Mouse (Mus musculus) hindbrain, postnatal 0 days (tissue): Measurements from ENCODE around the gene Lmbrd2. TPM values are rescaled to one million over a fixed set of nuclear protein-coding genes. Genes with fewer than 3 reads are reported as not detected.

Experiments used
- ATAC-seq: fragments of 200-750 bp; cut with Nextera tagmentation; 2 replicates; pipeline ENCODE4 v1.8.0; 2017; ENCODE audit warnings: mild to moderate bottlenecking, moderate TSS enrichment, moderate library complexity
- DNase-seq: peaks from one replicate; pipeline ENCODE4 v3.0.0-alpha.2; 2015; ENCODE audit warnings: low spot score
- H3K27ac ChIP-seq: fragments of 300-500 bp; sonication (generic); 2 replicates; pipeline ENCODE4 v1.5.1; 2014; ENCODE audit warnings: mild to moderate bottlenecking
- H3K27me3 ChIP-seq: fragments of 300-500 bp; sonication (generic); 2 replicates; pipeline ENCODE4 v1.6.1; 2014; ENCODE audit warnings: low read length, mixed read lengths; ENCODE audit not compliant: insufficient read depth
- H3K36me3 ChIP-seq: fragments of 300-500 bp; sonication (generic); 2 replicates; pipeline ENCODE4 v1.6.1; 2014; ENCODE audit warnings: low read length, mixed read lengths; ENCODE audit not compliant: insufficient read depth
- H3K4me1 ChIP-seq: fragments of 300-500 bp; sonication (generic); 2 replicates; pipeline ENCODE4 v1.6.1; 2014; ENCODE audit warnings: antibody characterized with exemption, low read length, mixed read lengths; ENCODE audit not compliant: insufficient read depth
- H3K4me2 ChIP-seq: fragments of 300-500 bp; sonication (generic); 2 replicates; pipeline ENCODE4 v1.6.1; 2014; ENCODE audit warnings: low read depth, mild to moderate bottlenecking, low read length, moderate library complexity, mixed read lengths
- H3K4me3 ChIP-seq: fragments of 300-500 bp; sonication (generic); 2 replicates; pipeline ENCODE4 v1.5.1; 2014; ENCODE audit warnings: low read length
- H3K9ac ChIP-seq: fragments of 300-500 bp; sonication (generic); replicated peaks from 2 replicates; pipeline ENCODE4 v1.6.1; 2014; ENCODE audit warnings: mild to moderate bottlenecking, low read length, moderate library complexity, mixed read lengths
- H3K9me3 ChIP-seq: fragments of 300-500 bp; sonication (generic); 2 replicates; pipeline ENCODE4 v1.6.1; 2016; ENCODE audit warnings: low read length, mixed read lengths
- CTCF ChIP-seq: IDR thresholded peaks from 2 replicates; pipeline ENCODE4 v1.5.1; 2016; ENCODE audit warnings: antibody characterized with exemption, control low read depth, low read depth
- WGBS: fragments of 180-500 bp; shearing (Covaris S2); extraction: QIAGEN DNeasy Blood & Tissue Kit; methylation state at CpG from one replicate; pipeline ENCODE4 v1.1.7; 2014; 5-methylcytosine and 5-hydroxymethylcytosine counted together
- polyA plus RNA-seq: library from polyadenylated mRNA; unstranded; fragments of >200 nt; fragmentation: Nextera tagmentation; extraction: Ambion mirVana; gene quantifications from 2 replicates; pipeline ENCODE4 v1.2.1, GENCODE M21; 2015
- total RNA-seq: library from RNA; depleted of rRNA; stranded (reverse); fragments of >200 nt; gene quantifications from 2 replicates; pipeline ENCODE4 v1.2.3, GENCODE M21; 2014

Gene Lmbrd2
- total and polyA plus RNA-seq, 2 experiments from 2014 or later: 4.2 to 22.0 TPM

DNA sequence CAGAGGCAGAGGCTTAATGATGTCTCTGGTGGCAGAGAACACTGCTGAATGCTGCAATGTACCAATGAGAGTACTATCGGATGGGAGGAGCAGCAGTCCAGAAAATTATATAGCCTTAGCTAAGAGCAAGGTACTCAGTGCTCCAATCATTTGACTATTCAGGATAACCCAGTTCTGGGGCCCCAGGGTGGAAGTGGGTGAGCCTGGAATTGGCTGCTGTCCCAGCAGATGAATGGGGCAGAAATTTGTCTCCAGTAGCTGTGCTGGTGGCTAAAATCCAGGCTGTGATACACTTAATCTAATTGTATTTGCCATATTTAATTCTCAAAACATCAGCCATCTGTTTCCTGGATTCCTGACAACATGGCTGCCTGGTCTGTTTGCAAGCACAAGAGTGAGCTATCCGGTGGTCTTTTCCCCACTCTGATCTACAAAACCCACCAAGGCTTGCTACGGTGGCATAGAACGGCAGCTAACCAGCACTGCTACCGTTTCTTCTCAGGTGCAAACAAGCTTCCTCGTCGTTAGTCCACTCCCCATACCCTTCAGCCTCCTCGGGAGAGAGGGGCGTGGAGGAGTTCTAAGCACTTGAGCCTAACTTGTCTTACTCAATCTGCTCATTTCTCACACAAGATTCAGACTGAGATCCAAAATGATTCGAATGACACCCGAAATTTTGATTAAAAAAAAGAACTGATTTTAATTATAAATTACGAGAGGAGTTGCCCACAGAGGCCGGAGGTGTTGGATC, 7.5 kb upstream of the Lmbrd2 start:
- Histone ChIP-seq H3K4me1 (no peaks in the 10 kb centered on the region), H3K27ac (peak overlapping the region; percentile 8; the same call in 1 of the 2 replicates), H3K4me3 (no peak overlapping the region), H3K36me3 (peaks cover 2% of the 10 kb centered on the region; the same call in 1 of the 2 replicates), H3K9me3 (no peaks in the 10 kb centered on the region), H3K4me2 (no peak overlapping the region), H3K27me3 (no peaks in the 10 kb centered on the region), H3K9ac (no peak overlapping the region)
- ATAC-seq (no peak), DNase-seq (peak; percentile 27)
- no peak for TF ChIP-seq CTCF
- WGBS: 75% methylated on average over 13 of the region's 13 CpGs

DNA sequence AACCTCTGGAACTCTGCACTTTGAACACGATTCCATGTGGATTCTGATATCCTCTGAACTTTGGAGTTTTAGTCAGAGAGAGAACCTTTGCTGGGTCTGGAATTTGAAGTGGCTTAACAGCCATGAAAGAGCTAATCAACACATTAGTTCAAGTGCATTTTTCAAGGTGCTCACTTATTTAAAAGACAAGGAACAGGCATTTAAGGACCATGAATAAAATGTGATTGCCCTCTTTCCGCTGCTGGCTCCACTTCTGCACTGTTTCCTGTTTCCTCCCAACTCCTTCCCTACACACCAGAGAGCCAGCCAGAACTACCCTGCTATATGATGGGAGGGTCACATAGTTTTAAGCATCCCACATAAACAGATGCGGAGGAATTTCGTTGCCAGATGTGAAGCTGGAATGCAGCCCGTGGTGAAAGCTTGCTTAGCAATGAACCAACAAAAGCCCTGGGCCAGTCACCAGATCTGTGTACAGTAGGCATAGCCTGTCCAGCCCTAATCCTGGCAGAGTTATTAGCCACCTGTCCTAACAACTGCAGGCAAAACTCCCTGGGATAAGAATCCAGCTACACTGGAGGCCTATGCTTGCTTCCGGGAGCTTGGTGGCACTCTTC, 5.4 kb upstream of the Lmbrd2 start:
- ATAC-seq: no peak
- Histone ChIP-seq H3K36me3 (peaks cover 3% of the 10 kb centered on the region; the same call in 1 of the 2 replicates), H3K9ac (no peak overlapping the region), H3K4me2 (no peak overlapping the region), H3K27ac (no peak overlapping the region), H3K9me3 (no peaks in the 10 kb centered on the region), H3K4me3 (no peak overlapping the region), H3K27me3 (no peaks in the 10 kb centered on the region), H3K4me1 (peaks cover 3% of the 10 kb centered on the region; the same call in 1 of the 2 replicates)
- no peak for TF ChIP-seq CTCF
- DNase-seq: no peak
- 73% methylated on average over 6 of the region's 6 CpGs for whole genome bisulfite sequencing

DNA sequence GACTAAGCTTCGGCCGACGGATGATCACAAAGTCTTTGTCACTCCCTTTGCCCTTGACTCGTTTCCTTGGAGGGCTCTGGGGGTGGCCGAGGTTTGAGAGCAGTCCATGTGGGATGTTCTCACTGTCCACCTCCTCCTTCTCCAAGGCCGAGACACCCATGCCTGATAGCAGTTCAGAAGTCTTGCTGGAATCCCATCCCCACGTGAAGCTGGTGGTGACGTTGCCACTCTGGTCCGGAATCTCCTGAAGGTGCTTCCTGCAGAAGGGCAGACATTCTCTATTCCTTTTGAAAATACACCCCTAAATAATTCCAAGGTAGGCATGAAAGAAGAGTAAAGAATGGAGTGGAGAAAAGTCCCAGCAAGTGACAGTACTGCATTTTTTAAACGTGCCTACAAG, 903 bp upstream of the Lmbrd2 start:
- TF ChIP-seq CTCF: no peak
- Histone ChIP-seq H3K36me3 (peaks cover 3% of the 10 kb centered on the region; the same call in 1 of the 2 replicates), H3K27ac (peak overlapping the region; percentile 88; the same call in 1 of the 2 replicates), H3K9ac (peak overlapping the region; percentile 83), H3K27me3 (no peaks in the 10 kb centered on the region), H3K4me2 (peak overlapping the region; percentile 78), H3K4me3 (peak overlapping the region; percentile 96), H3K4me1 (peaks cover 3% of the 10 kb centered on the region; the same call in 1 of the 2 replicates), H3K9me3 (no peaks in the 10 kb centered on the region)
- DNase-seq: no peak
- WGBS: 24% methylated on average over 10 of the region's 10 CpGs
- no peak for ATAC-seq

DNA sequence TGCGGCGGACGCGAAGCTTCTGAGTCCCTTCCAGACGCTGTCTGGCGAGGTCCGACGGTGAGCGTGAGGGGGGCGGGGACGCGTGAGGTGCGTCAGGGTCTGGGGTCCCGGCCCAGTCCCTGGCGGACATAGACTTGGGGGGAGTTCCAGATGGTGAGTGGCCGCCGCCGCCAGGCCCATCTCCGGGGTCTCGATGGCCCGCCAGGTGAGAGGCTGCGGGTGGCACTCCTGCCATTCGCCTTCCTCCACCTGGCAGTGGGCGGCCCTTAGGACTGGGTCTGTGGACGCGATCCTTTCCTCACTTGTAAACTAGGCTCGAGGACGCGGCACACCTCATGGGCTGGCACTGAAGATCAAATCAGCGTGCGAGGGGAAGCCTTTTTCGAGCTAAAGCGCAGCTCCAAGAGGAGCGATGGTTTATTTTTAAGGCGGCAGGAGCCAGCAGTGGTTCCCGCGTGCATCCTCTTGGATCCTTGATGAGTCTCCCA, 378 bp downstream of the Lmbrd2 start:
- peak overlapping the region; percentile 96 for H3K4me3 ChIP-seq
- peak overlapping the region; percentile 78 for H3K4me2 ChIP-seq
- H3K36me3 ChIP-seq: peaks cover 3% of the 10 kb centered on the region; the same call in 1 of the 2 replicates
- H3K9me3 ChIP-seq: no peaks in the 10 kb centered on the region
- DNase-seq (peak; percentile 56), ATAC-seq (peak; percentile 92)
- H3K27ac ChIP-seq: peak overlapping the region; percentile 88
- H3K27me3 ChIP-seq: no peaks in the 10 kb centered on the region
- WGBS: under 1% methylated on average over 32 of the region's 37 CpGs
- 0 out of 2 replicates have a peak, but pooled peaks have one; percentile 1 for TF ChIP-seq CTCF
- H3K9ac ChIP-seq: peak overlapping the region; percentile 83
- H3K4me1 ChIP-seq: peaks cover 3% of the 10 kb centered on the region; the same call in 1 of the 2 replicates

GRCm38 (mm10) chr15:9155325-9155724, 15.0 kb downstream of the Lmbrd2 start, which contains the start of gene Skp2:
Skp2 (minus strand) TSS chr15:9155425.
- TF ChIP-seq CTCF: no peak
- Histone ChIP-seq H3K4me3 (no peak within 1 kb of the TSS), H3K27me3 (no peaks in the 10 kb centered on the region), H3K27ac (no peak within 1 kb of the TSS), H3K9ac (no peak within 1 kb of the TSS), H3K4me1 (no peaks in the 10 kb centered on the region), H3K4me2 (no peak within 1 kb of the TSS), H3K36me3 (peaks cover 15% of the 10 kb centered on the region; the same call in 1 of the 2 replicates), H3K9me3 (no peaks in the 10 kb centered on the region)
- DNase-seq (no peak), ATAC-seq (no peak)

DNA sequence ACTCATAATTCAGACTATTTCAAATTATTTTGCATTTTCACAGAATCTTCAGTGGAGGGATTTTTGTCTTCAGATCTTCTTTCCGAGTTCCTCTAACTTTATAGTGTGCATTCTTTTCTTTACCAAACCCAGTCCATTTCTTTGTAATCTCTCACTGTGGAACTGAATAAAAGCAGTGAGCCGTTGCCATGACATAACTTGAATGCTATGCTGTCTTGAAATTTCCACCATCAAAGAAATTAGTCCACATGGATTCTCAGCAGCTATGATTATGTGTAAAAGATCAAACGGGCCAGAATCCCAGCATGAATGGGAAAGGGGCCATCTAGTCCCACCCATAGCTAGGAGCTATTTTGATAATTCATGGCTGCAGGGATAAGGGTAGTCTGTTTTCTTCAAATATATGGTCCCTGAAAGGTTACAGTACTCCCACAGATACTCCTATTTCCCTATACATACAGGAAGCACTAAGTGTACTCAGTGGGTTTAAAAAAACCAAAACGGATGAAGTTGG, 22.3 kb downstream of the Lmbrd2 start:
- Histone ChIP-seq H3K9ac (no peak overlapping the region), H3K4me3 (no peak overlapping the region), H3K36me3 (peaks cover 13% of the 10 kb centered on the region; the same call in 1 of the 2 replicates), H3K27ac (no peak overlapping the region), H3K27me3 (no peaks in the 10 kb centered on the region), H3K4me2 (no peak overlapping the region), H3K4me1 (no peaks in the 10 kb centered on the region), H3K9me3 (no peaks in the 10 kb centered on the region)
- 53% methylated on average over 4 of the region's 4 CpGs for WGBS
- peak; percentile 2 for DNase-seq
- ATAC-seq: no peak
- no peak for TF ChIP-seq CTCF
